Mouse (Mus musculus) spleen, embryonic (tissue): ENCODE measurements around the gene Oat.

Source experiments
- CTCF ChIA-PET: fragments of 350-600 bp; sonication (Branson Sonifier 250); formaldehyde crosslinking; loops from one replicate; lab custom pipeline; 2022; lab: Charles Lee

Gene Oat

GRCm38 (mm10) chr7:132593762-132594161, 17.6 kb upstream of the Oat start:
- CTCF ChIA-PET, result no interaction called here

DNA sequence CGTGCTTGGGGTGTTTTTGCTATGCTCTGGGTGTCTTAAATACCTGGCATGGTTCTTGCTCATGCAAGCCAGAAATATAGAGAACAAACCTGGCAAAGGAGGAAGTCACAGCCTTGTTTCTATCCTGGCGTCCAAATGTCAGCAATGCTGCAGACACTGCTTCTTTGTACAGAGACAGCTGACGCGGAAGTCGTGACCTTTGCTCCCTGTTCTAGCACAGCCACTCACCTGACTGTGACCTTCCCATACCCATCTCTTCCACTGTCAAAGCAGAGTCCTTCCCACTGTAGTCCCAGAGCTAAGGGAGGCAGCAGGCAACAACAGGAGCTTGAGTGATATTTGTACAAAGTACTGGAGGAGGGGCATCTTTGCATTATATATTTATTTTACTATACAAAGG, 13.4 kb upstream of the Oat start:
- CTCF ChIA-PET, result no interaction called here

- CTCF ChIA-PET, result no interaction called here
Measured at GRCm38 (mm10) chr7:132587167-132587566, 11.0 kb upstream of the Oat start.

DNA sequence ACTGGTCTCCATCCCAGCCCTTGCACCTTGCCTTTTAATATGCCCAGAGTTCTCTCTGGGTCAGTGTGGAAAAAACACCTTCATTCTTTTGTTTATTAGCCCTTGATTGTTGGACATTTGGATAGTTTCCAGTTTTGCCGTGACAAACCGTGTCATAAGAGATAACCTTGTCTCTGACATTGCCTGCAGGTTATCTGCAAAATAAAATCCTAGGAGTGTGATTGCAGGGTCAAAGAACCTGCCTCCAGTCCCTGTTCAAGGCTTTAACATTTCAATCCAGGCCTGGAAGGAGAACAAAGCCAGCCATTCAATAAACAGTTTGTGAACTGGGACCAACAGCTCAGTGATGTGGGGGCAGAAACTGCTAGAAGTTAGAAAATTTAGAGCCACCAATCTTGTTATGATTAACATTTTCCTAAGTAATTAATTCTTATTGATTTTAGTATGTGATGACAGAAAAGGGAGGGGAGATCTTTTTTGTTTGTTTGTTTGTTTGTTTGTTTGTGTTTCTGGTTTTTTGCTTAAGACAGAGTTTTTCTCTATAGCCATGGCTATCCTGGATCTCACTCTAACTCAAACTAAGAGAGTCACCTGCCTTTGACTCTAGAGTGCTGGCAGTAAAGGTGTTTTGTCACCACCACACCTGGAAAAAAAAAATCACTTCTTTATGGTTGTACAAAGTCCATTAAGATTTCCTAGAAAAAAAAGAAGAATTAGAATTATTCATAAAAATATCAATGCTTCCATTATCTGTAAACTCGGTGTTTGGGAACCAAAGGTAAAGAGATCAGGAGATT, 9.7 kb upstream of the Oat start:
- CTCF ChIA-PET, result no interaction called here

DNA sequence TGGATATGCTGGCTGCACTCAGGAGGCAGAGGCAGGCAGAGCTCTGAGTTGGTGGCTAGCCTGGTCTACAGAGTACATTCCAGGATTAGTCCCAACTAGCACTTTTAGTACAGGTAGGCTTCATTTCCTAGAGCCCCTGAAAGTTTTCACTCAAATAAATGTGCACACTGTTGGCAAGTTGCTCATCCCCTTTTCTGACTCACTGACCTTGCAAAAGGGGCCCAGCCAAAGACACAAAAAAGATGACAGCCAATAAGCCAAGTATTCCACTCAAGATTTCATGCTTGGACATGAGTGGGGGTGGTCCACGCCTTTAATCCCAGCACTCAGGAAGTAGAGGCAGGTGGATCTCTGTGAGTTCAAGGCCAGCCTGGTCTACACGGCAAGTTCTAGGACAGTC, 5.2 kb upstream of the Oat start:
- CTCF ChIA-PET, result no interaction called here

GRCm38 (mm10) chr7:132580511-132580910, 4.3 kb upstream of the Oat start:
- CTCF ChIA-PET, result interaction anchor here (0.7 kb wide), 1 partner anchor 93 kb away, joined by 17 read pairs; no protein-coding TSS in a partner anchor

DNA sequence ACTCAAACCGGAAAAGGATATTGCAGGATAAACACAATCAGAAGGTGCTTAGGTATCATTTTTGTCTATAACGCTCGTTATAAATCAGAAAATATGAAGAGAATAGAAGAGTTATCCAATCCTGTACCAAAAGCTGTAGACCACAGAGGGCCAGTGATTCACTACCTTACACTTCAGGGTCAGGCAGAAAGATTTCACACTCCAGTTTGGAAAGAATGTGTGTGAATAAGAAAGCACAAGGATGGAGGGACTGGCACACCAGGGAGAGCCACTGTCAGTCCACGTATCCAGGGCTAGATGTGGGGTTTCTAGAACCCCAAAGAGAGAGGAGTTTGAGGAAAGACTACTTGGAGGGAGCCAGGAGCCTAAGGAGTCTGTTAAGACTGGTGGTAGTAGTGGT, 693 bp upstream of the Oat start:
- CTCF ChIA-PET, result no interaction called here

- CTCF ChIA-PET, result interaction anchor here (0.6 kb wide), 1 partner anchor 15 kb away, joined by 7 read pairs; no protein-coding TSS in a partner anchor
Measured at GRCm38 (mm10) chr7:132575623-132576022, 575 bp downstream of the Oat start.

- CTCF ChIA-PET, result no interaction called here
Measured at GRCm38 (mm10) chr7:132574646-132575045, 1.6 kb downstream of the Oat start.

DNA sequence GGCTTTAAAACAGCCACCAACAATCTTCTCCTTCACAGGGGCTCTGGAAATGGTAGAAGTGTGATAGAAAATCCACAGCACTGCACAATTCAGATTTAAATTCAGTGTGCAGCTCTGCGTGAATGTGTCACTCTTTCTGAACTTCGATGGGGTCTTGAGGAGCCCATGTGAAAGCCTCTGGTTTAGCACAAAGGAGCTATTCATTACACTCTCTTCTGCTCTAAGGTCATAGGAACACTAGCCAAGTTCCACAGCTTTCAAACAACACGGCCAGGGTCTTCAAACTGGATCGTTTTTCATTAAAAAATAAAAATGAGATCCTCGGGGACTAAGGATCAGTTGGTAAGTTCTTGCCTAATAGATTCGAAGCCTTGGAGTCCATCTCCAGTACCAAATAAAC, 3.0 kb downstream of the Oat start:
- CTCF ChIA-PET, result no interaction called here

GRCm38 (mm10) chr7:132572738-132573137, 3.5 kb downstream of the Oat start:
- CTCF ChIA-PET, result interaction anchor here (0.6 kb wide), 2 partner anchors 9 to 75 kb away, joined by 3 read pairs; no protein-coding TSS in a partner anchor

DNA sequence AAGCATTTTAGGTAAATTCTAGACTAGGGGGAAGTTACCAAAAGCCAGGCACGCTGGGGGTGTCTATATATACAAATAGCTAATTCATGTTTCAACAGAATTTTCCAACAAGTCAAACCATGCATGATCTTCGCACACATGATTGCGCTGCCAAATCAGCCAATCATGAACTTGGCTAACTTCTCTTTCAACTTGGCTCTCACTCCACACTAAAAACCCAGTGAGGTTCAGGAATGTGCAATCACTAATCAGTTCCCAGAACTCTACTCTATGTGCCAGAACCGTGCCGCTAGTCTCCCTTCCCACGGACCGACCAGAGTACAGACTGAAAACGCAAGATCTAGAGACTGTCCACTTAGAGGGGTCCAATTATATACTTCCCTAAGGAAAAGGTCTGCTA, 4.7 kb downstream of the Oat start:
- CTCF ChIA-PET, result no interaction called here

DNA sequence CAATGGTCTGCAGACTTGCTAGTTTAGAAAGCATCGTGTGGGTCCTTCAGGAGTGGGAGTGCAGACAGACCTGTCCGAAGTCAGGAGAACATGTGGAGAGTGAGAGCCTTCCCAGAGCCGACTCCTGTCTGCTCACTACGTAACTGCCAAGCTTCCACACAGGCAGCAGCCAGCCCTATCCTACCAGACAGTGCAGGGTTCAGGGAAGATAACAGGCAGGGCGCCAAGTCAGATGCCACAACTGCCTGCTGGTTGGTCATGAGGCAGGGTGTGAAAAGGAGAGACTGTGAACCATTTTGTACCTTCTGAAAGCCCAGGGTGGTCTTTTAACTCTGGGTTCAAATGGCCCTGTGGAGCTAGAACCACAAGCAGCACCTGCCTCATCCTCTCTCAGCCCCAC, 6.1 kb downstream of the Oat start:
- CTCF ChIA-PET, result interaction anchor here (0.6 kb wide), 1 partner anchor 1774 kb away, joined by 5 read pairs; no protein-coding TSS in a partner anchor

- CTCF ChIA-PET, result no interaction called here
Measured at GRCm38 (mm10) chr7:132568817-132569216, 7.4 kb downstream of the Oat start.

- CTCF ChIA-PET, result no interaction called here
Measured at GRCm38 (mm10) chr7:132565831-132566230, 10.4 kb downstream of the Oat start.

DNA sequence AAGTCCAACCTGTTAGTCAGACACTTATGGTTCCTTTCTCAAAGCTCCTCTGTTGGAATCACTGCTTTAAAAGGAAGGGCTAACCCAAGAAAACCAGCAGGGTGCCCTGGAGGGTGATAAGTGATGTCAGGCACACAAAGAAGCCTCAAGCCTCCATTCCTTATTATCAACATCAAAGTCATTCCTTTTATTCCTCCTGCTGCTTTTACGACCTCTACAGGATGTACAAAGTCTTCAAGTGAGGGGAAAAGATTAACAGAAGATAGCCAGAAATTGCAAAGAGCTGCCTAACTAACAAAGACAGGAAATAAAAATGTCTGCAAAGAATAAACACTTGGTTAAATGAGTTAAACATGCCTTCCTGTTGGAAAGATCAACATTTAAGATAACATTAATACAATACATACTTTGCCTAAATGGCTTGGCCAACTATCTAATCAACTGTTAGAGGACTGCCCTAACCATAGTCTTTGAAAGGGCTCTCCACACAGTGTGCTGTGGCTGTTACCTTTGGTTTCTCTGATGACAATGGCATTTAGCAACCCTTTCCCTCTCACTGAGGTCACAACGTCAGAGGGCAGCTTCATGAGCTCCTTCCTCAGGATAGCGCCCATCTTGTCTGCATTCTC, 16.9 kb downstream of the Oat start:
- CTCF ChIA-PET, result no interaction called here

- CTCF ChIA-PET, result no interaction called here
Measured at GRCm38 (mm10) chr7:132558141-132558736, 18.0 kb downstream of the Oat start.

- CTCF ChIA-PET, result no interaction called here
Measured at GRCm38 (mm10) chr7:132556575-132556974, 19.6 kb downstream of the Oat start.

GRCm38 (mm10) chr7:132555911-132556310, 20.3 kb downstream of the Oat start:
- CTCF ChIA-PET, result no interaction called here

GRCm38 (mm10) chr7:132554091-132554490, 22.1 kb downstream of the Oat start:
- CTCF ChIA-PET, result interaction anchor here (0.7 kb wide), 2 partner anchors 418 to 617 kb away, joined by 3 to 9 read pairs; no protein-coding TSS in a partner anchor

- CTCF ChIA-PET, result interaction anchor here (1.2 kb wide), 1 partner anchor 77 kb away, joined by 3 read pairs; no protein-coding TSS in a partner anchor
Measured at GRCm38 (mm10) chr7:132551351-132552126, 24.7 kb downstream of the Oat start.

DNA sequence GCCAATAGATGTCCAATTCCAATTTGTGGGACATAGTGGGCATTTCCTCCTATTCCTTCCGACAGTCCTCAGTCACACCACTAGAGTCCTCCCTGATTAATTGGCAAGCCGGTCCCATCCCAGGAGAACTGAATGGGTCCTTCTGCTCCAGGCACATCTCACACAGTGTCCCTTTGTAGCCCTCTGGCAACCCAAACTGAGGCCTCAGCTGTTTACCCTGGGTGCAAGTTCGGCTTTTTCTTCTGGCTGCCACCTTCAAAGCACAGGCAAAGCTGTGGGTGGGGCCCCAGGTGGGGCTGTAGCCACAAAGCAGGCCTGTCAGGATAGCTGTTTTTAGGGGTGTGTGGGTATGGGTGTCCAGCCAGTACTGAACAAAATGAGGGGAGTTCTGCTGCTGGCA, 29.1 kb downstream of the Oat start:
- CTCF ChIA-PET, result no interaction called here
